Mouse (Mus musculus) small intestine, adult 2 months (tissue): Measurements from ENCODE around the gene Sumf1. TPM values are rescaled to one million over a fixed set of nuclear protein-coding genes. Genes with fewer than 3 reads are reported as not detected.
A peak's percentile ranks its signal among the peaks of the same experiment; 100 is the strongest.

Experiments
- H3K27ac ChIP-seq: fragments of 200-500 bp; 2 replicates; pipeline ENCODE4 v1.5.1; 2012; ENCODE audit warnings: low read depth, low read length, control low read depth, inconsistent platforms; ENCODE audit not compliant: insufficient read depth
- H3K27me3 ChIP-seq: fragments of 200-500 bp; 2 replicates; pipeline ENCODE4 v1.6.1; 2012; ENCODE audit warnings: mild to moderate bottlenecking, moderate library complexity, low read length, inconsistent platforms; ENCODE audit not compliant: control insufficient read depth, insufficient read depth
- H3K36me3 ChIP-seq: fragments of 200-500 bp; 2 replicates; pipeline ENCODE4 v1.6.1; 2012; ENCODE audit warnings: mild to moderate bottlenecking, low read length, control low read depth, inconsistent platforms; ENCODE audit not compliant: control insufficient read depth, insufficient read depth
- H3K4me1 ChIP-seq: fragments of 200-500 bp; 2 replicates; pipeline ENCODE4 v1.6.1; 2012; ENCODE audit warnings: low read length, inconsistent platforms, mixed read lengths; ENCODE audit not compliant: control insufficient read depth, insufficient read depth, insufficient read length
- H3K4me3 ChIP-seq: fragments of 200-500 bp; 2 replicates; pipeline ENCODE4 v1.5.1; 2012; ENCODE audit warnings: low read depth, mild to moderate bottlenecking, control low read depth, inconsistent platforms, low read length, moderate library complexity
- CTCF ChIP-seq: fragments of 200-500 bp; IDR thresholded peaks from 2 replicates; pipeline ENCODE4 v1.5.1; 2012; ENCODE audit warnings: low read depth, mild to moderate bottlenecking, control low read depth, inconsistent platforms, low read length, moderate library complexity, mixed read lengths; ENCODE audit not compliant: insufficient replicate concordance, insufficient read length; ENCODE audit errors: extremely low read depth
- POLR2A ChIP-seq: fragments of 200-500 bp; IDR thresholded peaks from 2 replicates; pipeline ENCODE4 v1.6.1; 2012; ENCODE audit warnings: low read depth, mild to moderate bottlenecking, control low read depth, inconsistent platforms, low read length, moderate library complexity
- WGBS: fragments of 180-500 bp; shearing (Covaris S2); methylation state at CpG from one replicate; pipeline ENCODE4 v1.1.7; 2018; 5-methylcytosine and 5-hydroxymethylcytosine counted together
- polyA plus RNA-seq: library from polyadenylated mRNA; depleted of rRNA; stranded (reverse); fragments of >200 nt; gene quantifications from 2 replicates; pipeline ENCODE4 v1.2.3, GENCODE M21; 2012

The Sumf1 gene
- polyA plus RNA-seq, 1 experiment: 36.2 TPM

DNA sequence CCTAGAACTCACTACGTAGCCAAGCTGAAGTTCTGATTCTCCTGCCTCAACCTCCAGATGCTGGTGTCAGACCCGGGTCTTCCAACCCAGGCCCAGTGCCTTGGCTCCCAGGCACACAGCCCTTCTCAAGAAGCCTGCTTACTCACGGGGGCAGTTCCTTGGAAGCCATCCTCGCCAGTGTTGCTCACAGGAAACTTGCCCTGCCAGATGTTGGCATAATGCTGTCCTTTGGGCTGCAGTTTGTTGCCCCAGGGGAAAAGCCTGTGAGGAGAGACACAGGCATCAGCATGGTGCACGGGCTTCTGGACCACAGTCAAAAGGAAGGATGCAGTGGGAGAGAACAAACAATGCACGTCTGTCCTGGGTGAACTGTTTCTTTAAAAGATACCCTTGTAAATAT is 33.3 kb downstream of the Sumf1 start:
- 89% methylated on average over 6 of the region's 6 CpGs for WGBS
- no peak for TF ChIP-seq CTCF
- no peak for TF ChIP-seq POLR2A
- H3K27me3 ChIP-seq: no peaks in the 10 kb centered on the region
- no peak overlapping the region for H3K27ac ChIP-seq
- no peak overlapping the region for H3K4me3 ChIP-seq
- 0 out of 2 replicates have a peak, but pooled peaks cover 2% of the 10 kb centered on the region for H3K4me1 ChIP-seq
- peaks cover 7% of the 10 kb centered on the region for H3K36me3 ChIP-seq

DNA sequence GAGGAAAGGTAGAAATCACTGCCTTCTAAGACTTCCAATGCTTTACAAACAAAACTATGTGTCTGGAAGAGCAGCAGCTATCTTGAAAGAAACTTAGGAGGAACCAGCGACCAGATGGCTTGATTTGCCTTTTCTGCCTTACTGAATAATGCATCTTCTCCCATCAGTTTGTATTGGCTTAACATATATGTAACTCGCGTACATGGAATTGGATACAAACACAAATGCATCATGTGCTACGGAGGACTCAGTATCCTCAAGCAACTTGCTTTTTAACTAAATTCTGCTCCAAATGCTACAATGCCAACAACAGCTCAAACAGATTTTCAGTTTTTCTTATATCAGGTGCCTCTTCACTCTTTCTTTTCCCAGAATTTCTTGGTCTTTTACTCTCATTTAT is 36.1 kb downstream of the Sumf1 start:
- peaks cover 8% of the 10 kb centered on the region for H3K36me3 ChIP-seq
- 96% methylated on average over 4 of the region's 4 CpGs for WGBS
- H3K27ac ChIP-seq: no peak overlapping the region
- H3K4me3 ChIP-seq: no peak overlapping the region
- TF ChIP-seq POLR2A: no peak
- no peak for TF ChIP-seq CTCF
- H3K4me1 ChIP-seq: peaks cover 8% of the 10 kb centered on the region; the same call in 1 of the 2 replicates
- H3K27me3 ChIP-seq: no peaks in the 10 kb centered on the region

DNA sequence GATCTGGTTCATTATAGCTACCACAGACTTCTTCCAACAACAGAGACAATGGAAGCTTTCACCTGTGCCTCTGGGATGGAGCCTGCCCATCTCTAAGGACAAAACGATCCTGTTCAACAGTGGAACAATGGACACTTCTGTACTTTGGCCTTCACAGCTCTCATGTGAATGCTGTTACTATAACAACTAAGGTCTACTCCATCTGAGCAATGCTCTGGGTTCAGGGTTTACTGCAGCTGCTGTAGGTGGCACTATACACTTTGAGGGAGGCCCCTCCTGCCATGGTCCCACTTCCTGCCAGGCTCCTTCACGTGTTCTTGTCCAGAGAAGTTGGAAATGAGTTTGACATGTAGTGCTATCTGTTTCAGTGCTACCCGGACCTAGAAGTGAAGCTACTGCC is 36.9 kb downstream of the Sumf1 start:
- Histone ChIP-seq H3K27ac (no peak overlapping the region), H3K27me3 (no peaks in the 10 kb centered on the region), H3K4me1 (peaks cover 8% of the 10 kb centered on the region; the same call in 1 of the 2 replicates), H3K36me3 (peaks cover 10% of the 10 kb centered on the region), H3K4me3 (no peak overlapping the region)
- TF ChIP-seq POLR2A (no peak), CTCF (no peak)
- 24% methylated on average over 3 of the region's 3 CpGs for WGBS

DNA sequence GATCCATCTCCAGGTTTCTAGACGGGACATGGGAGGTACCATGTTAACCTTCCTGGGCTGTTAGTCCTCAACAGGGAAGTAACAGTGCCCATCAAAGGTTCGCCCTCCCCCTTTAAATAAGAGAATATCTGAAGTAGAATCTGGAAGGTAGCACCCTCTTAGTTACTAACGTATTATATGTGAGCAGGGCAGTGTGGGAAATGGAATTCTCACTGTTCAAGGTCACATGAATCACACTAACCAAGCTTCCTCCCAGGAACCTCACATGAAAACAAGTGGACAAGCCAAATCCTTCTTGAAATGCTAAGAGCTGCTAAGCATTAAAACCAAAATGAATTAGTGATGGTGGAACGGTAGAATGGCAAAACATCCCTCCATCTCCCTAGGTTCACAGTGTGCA is 38.7 kb downstream of the Sumf1 start:
- H3K4me1 ChIP-seq: peaks cover 8% of the 10 kb centered on the region; the same call in 1 of the 2 replicates
- peaks cover 7% of the 10 kb centered on the region; the same call in 1 of the 2 replicates for H3K36me3 ChIP-seq
- H3K27ac ChIP-seq: no peak overlapping the region
- TF ChIP-seq POLR2A: no peak
- TF ChIP-seq CTCF: no peak
- no peaks in the 10 kb centered on the region for H3K27me3 ChIP-seq
- WGBS: 83% methylated on average over 4 of the region's 4 CpGs
- no peak overlapping the region for H3K4me3 ChIP-seq

DNA sequence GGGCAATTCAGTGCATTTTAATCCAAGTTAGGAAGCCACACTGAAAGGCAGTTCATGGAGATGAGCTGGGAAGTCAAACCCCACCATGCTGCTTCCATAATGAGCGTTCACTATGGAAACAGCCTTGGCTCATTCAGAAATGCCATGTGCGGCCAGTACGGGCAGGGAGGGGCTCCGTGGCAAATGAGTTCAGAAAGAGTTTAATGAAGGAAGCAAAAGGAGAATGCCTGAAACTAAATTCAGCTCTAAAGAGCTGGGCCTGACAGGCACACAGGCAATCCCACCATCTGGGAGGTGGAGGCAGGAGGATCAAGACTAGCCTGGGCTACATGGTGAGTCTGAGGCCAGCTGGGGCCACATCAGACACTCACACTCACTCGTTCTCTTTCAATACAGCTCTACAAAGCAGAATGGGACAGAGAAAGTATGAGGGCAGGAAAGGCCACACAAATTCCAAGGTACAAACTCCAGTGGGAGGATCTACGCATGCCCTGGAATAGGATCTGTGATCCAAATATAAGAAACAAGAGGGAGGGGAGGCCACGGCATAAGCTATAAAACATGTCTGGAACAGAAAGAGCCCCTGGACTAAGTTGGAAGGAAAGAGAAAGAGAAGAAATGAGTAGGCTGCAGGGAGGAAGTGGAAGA is 39.3 kb downstream of the Sumf1 start:
- WGBS: 85% methylated on average over 7 of the region's 7 CpGs
- Histone ChIP-seq H3K36me3 (peaks cover 7% of the 10 kb centered on the region; the same call in 1 of the 2 replicates), H3K27ac (peak overlapping the region; percentile 59), H3K4me3 (no peak overlapping the region), H3K4me1 (peaks cover 10% of the 10 kb centered on the region; the same call in 1 of the 2 replicates), H3K27me3 (no peaks in the 10 kb centered on the region)
- no peak for TF ChIP-seq POLR2A
- TF ChIP-seq CTCF: no peak

DNA sequence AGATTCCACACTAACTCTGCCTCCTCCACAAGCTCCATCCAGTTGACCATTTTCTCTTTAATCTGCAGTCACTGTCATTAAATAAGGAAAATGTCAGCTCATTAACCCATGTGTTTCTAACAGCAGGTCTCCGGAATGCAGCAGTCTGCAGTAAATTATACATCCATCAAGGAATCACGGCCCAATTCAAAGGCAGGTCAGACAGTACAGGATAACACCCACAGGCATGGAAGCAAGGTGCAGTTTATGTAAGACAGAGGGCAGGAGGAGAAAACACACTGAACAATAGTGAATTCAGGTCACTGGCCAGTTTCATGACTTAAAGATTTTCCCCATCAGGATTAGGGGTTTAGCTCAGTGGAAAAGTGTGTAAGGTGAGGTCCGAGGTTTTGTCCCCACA is 40.1 kb downstream of the Sumf1 start:
- WGBS: 96% methylated on average over 3 of the region's 3 CpGs
- H3K27me3 ChIP-seq: no peaks in the 10 kb centered on the region
- peaks cover 7% of the 10 kb centered on the region; the same call in 1 of the 2 replicates for H3K36me3 ChIP-seq
- H3K4me1 ChIP-seq: peaks cover 10% of the 10 kb centered on the region; the same call in 1 of the 2 replicates
- TF ChIP-seq POLR2A (no peak), CTCF (no peak)
- no peak overlapping the region for H3K4me3 ChIP-seq
- no peak overlapping the region for H3K27ac ChIP-seq

DNA sequence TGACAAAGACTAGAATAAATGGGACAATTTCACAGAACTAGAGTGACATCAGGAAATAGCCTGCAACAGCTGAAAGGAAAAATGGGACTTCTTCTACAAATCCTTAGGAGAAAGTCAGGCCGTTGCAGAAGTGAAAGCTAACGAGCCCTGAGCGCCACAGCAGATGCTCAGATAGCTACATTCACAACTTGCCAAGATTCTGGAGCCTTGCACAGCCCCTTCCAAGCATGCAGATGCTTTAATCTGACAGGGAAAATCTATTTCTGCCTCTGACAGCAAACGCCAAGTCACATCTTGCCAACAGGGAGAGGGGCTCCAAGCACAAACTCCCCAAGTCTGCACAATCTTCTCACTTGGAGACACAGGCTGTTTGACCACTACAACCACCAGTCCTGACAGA is 42.6 kb downstream of the Sumf1 start:
- no peak overlapping the region for H3K4me3 ChIP-seq
- 74% methylated on average over 4 of the region's 4 CpGs for WGBS
- peaks cover 11% of the 10 kb centered on the region; the same call in 1 of the 2 replicates for H3K4me1 ChIP-seq
- no peak overlapping the region for H3K27ac ChIP-seq
- H3K27me3 ChIP-seq: no peaks in the 10 kb centered on the region
- peaks cover 4% of the 10 kb centered on the region; the same call in 1 of the 2 replicates for H3K36me3 ChIP-seq
- TF ChIP-seq CTCF (no peak), POLR2A (no peak)
